Mouse (Mus musculus) gastrocnemius, adult 8-10 months (tissue): ENCODE data around the gene Nrm. TPM values are rescaled to one million over a fixed set of nuclear protein-coding genes. Genes with fewer than 3 reads are reported as not detected.
A peak's percentile ranks its signal among the peaks of the same experiment; 100 is the strongest.

Experiments
- DNase-seq, 2 experiments: peaks; one replicate each; pipeline ENCODE4 v3.0.0; 2022; ENCODE audit warnings: low spot score in 2 of 2
- microRNA-seq: library from miRNA; unstranded; fragments of <30 nt; microRNA quantifications from one replicate; pipeline ENCODE4 v1.2.0, GENCODE M21; 2022
- total RNA-seq, 4 experiments: library from RNA; stranded (reverse); gene quantifications; 2 replicates each; pipeline ENCODE4 v1.2.4; 2022

The Nrm gene
- total RNA-seq, 4 experiments from 2014 or later = 0.52 to 2.6 (median 1.4) TPM

- no peak for DNase-seq
These were observed 42.3 kb downstream of the Nrm start for GRCm38 (mm10) chr17:35903343-35903991.

- DNase-seq = no peak
These were observed 42.9 kb downstream of the Nrm start for GRCm38 (mm10) chr17:35903992-35904355.

- DNase-seq = no peak
These were observed 44.5 kb downstream of the Nrm start for GRCm38 (mm10) chr17:35905587-35905986.

- no peak for DNase-seq
These were observed 46.5 kb downstream of the Nrm start for GRCm38 (mm10) chr17:35907609-35908008.

- no peak for DNase-seq
These were observed 48.2 kb downstream of the Nrm start for GRCm38 (mm10) chr17:35909186-35909918.

GRCm38 (mm10) chr17:35909919-35910369 lies 48.8 kb downstream of the Nrm start, which contains the start of gene Atat1:
TSS of gene Atat1 (minus strand) at chr17:35910075.
- DNase-seq = peak; percentile 88 to 91

- DNase-seq = no peak
These were observed 53.9 kb downstream of the Nrm start for GRCm38 (mm10) chr17:35914975-35915374.

Small RNA genes lying within 50 kb of the gene (microRNA-seq; reads per million reads assigned to microRNA genes)
- not detected for gene Gm28033

Other genes starting within 250 kb of the Nrm start
- not detected for gene Gm9573, start 234.7 kb upstream of the Nrm start, total RNA-seq
- not detected for gene Mucl3, start 217.6 kb upstream of the Nrm start, total RNA-seq
- gene Vars2, start 193.7 kb upstream of the Nrm start, total RNA-seq = 10 to 100 TPM in 2 of 4 experiments, 1 to 10 TPM in 2; 9.0 to 15.4 (median 10.3) TPM
- gene Gtf2h4, start 187.6 kb upstream of the Nrm start, total RNA-seq = 10 to 100 TPM; 16.0 to 21.6 (median 17.9) TPM
- gene Ddr1, start 156.7 kb upstream of the Nrm start, total RNA-seq = 10 to 100 TPM; 13.7 to 20.0 (median 15.9) TPM
- gene Ier3, start 39.6 kb upstream of the Nrm start, total RNA-seq = 1 to 10 TPM; 5.6 to 7.8 (median 6.6) TPM
- gene Flot1, start 38.1 kb upstream of the Nrm start, total RNA-seq = 10 to 100 TPM; 52.6 to 67.2 (median 55.9) TPM
- 10 to 100 TPM; 26.7 to 34.5 (median 28.3) TPM for gene Tubb5, start 23.0 kb upstream of the Nrm start, total RNA-seq
- gene Mdc1, start 19.8 kb upstream of the Nrm start, total RNA-seq = 1 to 10 TPM; 3.2 to 5.0 (median 4.0) TPM
- 1 to 10 TPM; 2.4 to 4.7 (median 3.3) TPM for gene Ppp1r18, start 4.3 kb downstream of the Nrm start, total RNA-seq
- gene Dhx16, start 18.5 kb downstream of the Nrm start, total RNA-seq = 10 to 100 TPM; 13.5 to 16.8 (median 16.0) TPM
- 10 to 100 TPM; 52.7 to 68.7 (median 62.6) TPM for gene 2310061I04Rik, start 36.1 kb downstream of the Nrm start, total RNA-seq
- gene Atat1, start 48.8 kb downstream of the Nrm start, total RNA-seq = 1 to 10 TPM; 2.9 to 4.4 (median 3.6) TPM
- 10 to 100 TPM; 57.4 to 60.4 (median 58.1) TPM for gene Mrps18b, start 55.1 kb downstream of the Nrm start, total RNA-seq
- 10 to 100 TPM; 13.0 to 30.1 (median 14.3) TPM for gene Ppp1r10, start 55.1 kb downstream of the Nrm start, total RNA-seq
- gene Abcf1, start 108.4 kb downstream of the Nrm start, total RNA-seq = 10 to 100 TPM; 74.2 to 79.3 (median 78.7) TPM
- gene Gnl1, start 118.5 kb downstream of the Nrm start, total RNA-seq = 10 to 100 TPM; 24.1 to 31.8 (median 29.1) TPM
- 1 to 10 TPM; 1.5 to 2.5 (median 1.9) TPM for gene Prr3, start 118.9 kb downstream of the Nrm start, total RNA-seq
- gene H2-T24, start 159.2 kb downstream of the Nrm start, total RNA-seq = 1 to 10 TPM in 1 of 4 experiments, under 1 TPM in 3; 0.82 to 1.6 (median 0.93) TPM
- gene H2-T23, start 171.5 kb downstream of the Nrm start, total RNA-seq = 1 to 10 TPM; 5.6 to 9.3 (median 7.1) TPM
- 10 to 100 TPM; 11.7 to 14.0 (median 13.0) TPM for gene H2-T22, start 181.4 kb downstream of the Nrm start, total RNA-seq
- gene Gm6034, start 181.6 kb downstream of the Nrm start, total RNA-seq = not detected
- gene Gm11127, start 197.1 kb downstream of the Nrm start, total RNA-seq = 1 to 10 TPM; 1.8 to 2.7 (median 2.2) TPM